Mouse (Mus musculus) megakaryocyte progenitor cell, adult 5-6 weeks (primary cell): ENCODE measurements around the gene Serinc5. TPM values are rescaled to one million over a fixed set of nuclear protein-coding genes. Genes with fewer than 3 reads are reported as not detected.
"Not testable (repeated sequence)": the region's sequence is repeated elsewhere in the genome, so short reads cannot be mapped to it uniquely, and the experiment has no call there.

Experiments used
- ATAC-seq: replicated peaks from 2 replicates; pipeline ENCODE4 v1.8.0; 2016; ENCODE audit warnings: mild to moderate bottlenecking, moderate TSS enrichment, inconsistent platforms; ENCODE audit not compliant: poor library complexity
- total RNA-seq, 2 experiments: library from RNA; stranded (forward) in 1 of 2; stranded (reverse) in 1 of 2; fragments of 157-497, 149-512 nt in 1 of 2; fragments of 200-1000 nt in 1 of 2; gene quantifications; 2 replicates each; pipeline versions ENCODE4 v1.2.3 to v1.2.4; 2015 to 2017

Gene Serinc5
- total RNA-seq, 2 experiments from 2014 or later = 5.9 to 9.1 TPM

DNA sequence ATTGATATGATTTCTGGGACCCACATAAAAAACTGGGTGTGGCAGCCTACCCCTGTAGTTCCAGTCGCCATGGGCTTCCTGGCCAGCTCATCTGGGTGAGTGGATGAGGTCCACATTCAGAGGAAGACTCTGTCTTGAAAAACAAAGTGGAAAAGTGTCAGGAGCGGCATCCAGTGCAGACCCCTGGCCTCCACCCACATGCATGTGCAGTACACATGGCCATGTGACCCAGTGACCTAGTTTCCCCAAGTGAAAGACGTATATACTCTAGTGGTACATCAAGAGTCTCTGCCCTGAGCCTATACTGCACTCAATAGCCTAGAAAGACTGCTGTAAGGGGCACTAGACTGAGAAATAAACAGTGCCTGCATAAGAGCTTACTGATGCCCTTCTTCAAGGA, 48.7 kb downstream of the Serinc5 start:
- no peak for ATAC-seq

DNA sequence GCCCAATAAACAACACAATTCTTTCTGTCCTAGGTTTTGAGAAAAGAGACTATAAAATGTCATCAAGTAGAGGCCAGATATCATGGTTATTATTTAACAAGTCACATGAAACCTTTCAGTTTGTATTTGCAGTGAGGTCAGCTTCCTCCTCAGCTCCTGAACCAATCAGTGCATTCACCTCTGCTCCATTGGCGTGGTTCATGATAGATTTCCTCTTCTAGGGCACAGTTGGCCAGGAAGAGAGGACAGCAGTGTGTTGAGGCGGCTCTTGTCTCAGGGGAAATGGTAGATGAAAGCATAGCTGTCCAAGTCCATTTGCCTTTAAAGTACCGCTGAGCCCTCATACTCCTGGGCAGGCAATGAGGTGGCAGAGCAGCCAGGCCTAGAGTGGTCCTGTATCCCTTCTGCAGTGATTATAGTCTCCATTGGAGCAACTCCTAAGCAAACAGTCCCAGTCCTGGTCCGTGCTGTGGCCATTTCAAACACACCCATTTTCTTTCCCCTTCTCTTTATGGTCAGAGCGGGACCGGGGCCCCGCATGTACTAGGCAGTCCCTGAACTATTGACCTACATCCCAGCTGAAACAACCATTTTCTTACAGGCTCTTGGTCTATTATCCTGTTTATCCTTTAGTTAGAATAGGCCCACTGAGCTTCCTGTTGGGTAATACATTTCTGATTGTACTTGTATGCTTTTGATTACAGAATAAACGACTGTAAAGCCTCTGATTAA, 51.8 kb downstream of the Serinc5 start:
- ATAC-seq = no peak

DNA sequence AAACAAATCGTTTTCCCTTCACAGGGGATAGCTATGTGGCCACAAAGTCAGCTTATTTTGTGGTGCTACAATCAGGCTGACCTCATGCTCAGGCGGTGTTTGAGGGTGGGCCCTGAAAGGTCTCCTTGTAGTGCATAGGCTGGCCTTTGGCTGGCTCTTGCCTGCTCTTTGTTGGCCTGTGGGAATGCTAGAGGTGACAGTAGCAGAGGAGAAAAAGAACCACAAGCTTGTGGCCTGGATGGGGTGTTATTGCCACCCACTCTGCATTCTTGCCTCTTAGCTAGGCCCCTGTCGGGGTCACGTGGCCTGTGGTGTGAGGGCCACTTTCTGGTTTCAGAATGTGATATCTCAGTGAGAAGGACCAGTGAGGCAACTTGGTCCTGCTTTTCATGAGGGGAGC, 54.1 kb downstream of the Serinc5 start:
- ATAC-seq = no peak

DNA sequence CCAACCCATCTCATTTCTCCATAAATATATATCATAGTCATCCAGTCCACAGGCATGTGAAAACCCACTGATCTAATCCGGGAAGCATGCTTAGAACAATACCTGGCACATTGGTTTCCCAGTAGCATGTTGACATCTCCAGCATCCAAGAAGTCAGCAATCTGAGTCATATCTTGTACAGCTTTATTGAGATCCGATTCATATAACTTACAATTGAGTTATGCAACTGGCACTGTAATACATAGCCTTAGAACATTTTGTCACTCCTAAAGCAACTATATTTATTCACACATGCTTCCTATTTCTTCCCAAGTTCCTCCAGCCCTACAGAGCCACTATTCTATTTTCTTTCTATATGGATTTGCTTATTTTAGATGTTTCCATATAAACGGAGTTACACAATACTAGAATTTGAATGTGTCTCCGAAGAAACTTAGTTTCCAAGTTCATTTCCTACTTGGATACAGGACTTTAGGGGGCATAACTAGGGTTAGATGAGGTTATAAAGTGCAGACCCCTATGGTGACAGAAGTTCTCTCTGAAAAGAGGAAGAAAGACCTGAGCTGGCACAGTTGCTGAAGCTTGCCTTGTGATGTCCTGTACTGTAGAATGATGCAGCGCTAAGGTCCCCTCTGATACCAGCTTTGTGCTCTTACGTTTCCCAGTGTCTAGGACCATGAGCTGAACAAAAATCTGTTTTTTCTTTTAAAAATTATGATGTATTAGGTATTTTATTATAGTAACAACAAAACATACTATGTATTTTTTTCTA, 57.5 kb downstream of the Serinc5 start:
- ATAC-seq = peak; percentile 42; the same call in 1 of the 2 replicates

DNA sequence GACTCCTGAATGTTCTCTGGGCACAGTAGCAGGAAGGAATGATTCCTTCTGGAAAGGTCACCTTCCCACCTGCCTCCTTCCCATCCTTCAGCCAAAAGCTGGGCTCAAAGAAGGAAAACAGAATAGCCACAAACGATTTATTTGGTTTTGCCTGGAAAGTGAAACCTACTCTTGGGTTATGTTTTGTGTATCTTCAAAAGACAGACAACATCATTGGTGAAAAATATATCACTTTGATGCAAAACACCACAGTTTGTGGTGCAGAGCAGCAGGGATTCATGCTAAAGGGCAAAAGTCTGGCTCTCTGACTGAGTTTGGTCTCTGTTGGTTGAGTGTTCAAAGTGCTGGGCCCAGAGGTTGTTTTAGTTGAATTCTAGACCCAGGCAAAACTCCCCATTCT, 60.8 kb downstream of the Serinc5 start:
- no peak for ATAC-seq

DNA sequence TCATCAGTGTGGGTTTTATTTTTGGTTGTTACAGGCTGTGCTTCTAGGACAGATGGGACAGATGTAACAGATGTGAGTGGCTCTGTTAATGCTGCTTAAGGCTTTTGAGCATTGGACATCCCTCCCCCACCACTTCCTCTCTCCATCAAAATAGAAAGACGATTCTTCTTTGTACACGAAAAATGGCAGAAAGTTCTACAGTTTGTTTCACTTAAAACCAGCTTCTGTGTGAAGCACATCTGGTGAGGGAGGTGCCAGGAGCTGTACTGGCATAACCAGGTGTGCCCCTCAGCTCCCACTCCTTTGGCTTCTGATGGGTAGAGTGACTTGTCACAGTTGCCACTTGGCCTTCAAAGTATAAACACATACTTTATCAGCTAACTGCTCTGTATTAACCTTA, 63.8 kb downstream of the Serinc5 start:
- no peak for ATAC-seq

DNA sequence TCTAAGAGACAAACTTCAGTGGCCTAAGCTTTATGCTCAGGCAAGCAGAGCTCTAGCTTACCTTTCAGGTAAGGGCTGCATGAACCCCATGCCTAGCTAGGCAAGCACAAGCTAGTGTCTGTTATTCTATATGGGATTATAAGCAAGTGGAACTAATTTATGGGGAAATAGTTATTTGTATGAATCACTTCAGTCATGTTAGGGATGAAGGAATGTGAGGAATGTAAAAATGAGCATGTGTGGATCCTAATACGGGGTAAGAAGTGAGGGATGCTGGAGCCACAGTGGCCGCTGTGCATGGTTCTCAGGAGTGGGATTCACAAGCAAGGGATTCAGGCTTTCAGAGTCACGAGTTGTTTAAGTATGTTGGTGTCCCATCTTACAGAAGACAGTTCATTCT, 64.4 kb downstream of the Serinc5 start:
- no peak for ATAC-seq

DNA sequence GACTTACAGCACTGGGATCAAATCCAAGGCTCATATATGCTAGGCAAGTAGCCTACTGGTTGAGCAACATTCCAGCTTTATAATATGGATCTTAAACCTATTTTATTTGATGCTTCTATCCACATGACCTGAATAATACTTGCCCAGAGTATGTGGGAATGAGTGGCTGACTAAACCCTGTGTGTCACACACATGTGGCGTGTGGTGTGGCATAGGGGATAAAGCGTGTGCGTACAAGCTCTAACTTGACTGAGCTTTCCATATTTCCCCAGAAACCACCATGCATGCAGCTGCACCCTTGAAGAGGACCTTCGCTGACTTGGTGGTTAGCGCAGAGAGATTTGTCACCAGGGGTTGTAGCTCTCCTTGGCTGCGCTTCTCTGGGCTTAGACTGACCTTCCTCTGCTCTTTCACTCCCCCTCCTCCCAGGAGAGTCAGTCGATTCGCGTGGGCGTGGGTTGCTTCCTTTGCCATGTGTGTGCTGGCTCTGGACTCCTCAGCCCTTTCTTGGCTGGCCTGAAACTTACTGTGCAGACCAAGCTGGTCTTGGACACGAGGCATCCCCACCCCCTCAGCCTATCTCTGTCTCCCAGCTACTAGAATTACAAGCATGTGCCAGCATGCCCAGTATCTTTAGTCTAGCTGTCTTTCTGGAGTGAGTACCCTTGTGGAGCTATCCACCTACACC, 65.2 kb downstream of the Serinc5 start:
- peak; percentile 42; the same call in 1 of the 2 replicates for ATAC-seq

DNA sequence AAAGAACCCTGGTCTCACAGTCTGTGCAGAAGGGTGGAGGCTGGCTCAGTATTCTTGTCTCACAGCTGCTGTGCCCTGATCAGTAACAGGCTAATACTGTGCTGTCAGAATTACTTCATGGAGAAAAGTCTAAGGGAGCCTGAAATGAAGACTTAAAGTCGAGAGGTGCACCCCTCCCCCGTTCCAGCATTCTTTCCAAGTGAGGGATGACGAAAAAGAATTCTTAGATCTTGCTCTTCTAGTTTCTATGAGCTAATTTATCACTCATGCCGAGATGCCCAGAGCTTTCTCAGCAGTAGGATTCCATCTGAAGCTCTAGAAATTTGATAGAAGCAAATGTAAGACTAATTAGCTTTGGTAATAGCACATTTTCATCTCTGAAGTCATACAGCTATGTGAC, 66.8 kb downstream of the Serinc5 start:
- no peak for ATAC-seq

DNA sequence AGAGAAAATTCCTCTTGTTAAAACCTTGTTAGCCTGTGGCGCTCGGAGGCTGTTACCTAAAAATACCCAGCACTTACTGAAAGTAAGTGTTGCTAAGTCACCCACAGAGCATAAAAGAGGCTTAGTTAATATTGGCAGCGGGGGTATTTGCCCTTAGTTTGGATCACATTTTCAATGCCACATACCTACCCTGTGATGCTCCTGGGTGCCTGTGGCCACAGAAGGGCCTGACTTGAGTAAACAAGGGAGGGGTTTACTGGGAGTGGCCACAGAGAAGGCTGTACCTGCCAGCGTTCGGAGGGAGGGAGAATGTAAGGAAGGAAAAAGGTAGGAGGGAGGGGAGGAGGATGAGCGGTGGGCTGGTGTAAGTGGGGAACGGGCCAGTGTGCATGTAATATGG, 68.8 kb downstream of the Serinc5 start:
- ATAC-seq = no peak

DNA sequence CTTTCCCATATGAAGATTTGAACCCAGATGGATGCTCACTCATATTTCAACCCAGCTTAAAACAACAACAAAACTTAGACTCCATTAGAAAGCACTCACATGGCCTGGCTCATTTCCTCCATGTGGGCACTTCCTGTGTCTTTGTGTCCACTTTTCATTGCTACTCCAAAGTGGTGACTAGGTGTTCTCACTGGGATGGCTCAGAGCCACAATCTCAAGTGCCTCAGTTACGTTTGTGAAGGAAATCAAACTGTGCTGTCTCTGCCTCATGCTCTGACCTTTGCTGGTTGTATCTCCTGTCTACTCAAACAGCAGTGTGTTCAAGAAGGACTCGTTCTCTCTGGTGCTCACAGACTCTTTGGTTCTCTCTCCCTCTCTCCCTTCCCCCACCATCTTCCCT, 70.7 kb downstream of the Serinc5 start:
- ATAC-seq = no peak

DNA sequence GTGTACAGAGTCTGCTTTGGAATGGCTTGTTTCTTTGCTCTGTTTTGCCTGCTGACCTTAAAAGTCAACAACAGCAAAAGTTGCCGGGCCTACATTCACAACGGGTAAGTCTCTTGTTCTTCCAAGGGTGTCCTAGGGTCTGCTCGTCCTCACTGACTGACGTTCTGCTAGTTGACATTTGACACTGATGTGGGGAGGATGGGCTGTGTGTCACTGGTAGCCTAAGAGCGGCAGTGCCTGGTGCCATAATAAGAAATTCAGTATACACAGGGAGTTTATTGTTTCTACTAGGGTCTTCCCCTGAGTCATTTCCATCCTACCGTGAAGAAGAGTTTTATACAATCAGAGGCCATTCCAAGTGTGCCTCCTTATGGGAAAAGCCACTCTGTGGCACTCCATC, 71.9 kb downstream of the Serinc5 start:
- no peak for ATAC-seq

DNA sequence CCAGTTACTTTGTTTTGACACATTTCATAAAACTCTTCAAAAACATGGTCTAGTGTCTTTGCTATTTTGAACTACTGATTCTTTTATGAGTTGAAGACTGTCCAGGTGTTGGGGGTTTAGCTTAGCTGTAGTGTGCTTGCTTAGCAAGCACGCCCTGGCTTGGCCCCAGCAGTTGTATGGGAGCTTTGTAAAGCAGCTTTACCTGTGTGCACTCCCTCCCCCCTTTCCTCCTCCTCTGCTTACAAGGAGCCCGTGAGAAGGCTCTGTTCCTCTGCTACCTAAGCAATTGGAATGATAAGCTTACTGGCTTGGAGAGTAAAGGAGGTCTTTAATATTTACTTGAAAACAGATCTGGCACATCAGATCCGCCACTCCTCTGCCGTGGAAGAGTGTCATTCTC, 72.6 kb downstream of the Serinc5 start:
- ATAC-seq = no peak

DNA sequence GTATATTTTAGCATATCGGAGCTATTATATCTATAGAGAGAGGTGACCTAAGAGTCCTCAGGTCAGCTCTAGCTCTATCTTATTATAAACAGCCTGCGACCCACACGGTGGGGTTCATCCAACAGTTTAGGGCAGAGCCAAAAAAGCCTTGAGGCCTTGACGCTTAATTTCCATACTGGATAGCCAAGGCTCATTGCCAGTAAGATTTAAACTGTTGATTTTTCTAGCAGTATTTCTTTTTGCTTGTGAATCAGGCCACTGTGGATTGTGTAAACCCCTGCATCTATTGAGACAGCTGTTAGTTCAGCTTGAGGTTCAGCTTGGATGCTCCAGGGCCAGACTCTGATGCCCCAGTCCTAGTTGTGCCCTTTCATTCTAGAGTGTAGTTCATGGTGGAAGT, 73.4 kb downstream of the Serinc5 start:
- no peak for ATAC-seq

DNA sequence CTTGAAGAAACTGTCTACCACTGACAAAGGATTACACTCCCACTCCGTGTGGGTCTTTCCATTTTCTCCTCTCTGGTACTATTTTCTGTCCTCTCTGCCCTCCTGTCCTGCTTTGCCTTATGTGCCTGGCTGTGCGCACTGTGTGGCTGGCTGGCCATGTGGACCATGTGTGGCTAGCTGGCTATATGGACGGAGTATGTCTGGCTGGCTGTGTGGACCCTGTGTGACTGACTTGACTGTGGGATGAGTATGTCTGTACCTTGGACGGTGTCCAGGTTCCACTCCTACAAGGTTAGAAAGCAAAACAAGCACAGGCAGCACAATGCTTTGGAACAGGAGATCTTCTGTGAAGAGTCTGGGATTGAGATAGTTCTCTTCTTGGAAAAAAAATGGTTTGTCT, 74.4 kb downstream of the Serinc5 start:
- no peak for ATAC-seq

DNA sequence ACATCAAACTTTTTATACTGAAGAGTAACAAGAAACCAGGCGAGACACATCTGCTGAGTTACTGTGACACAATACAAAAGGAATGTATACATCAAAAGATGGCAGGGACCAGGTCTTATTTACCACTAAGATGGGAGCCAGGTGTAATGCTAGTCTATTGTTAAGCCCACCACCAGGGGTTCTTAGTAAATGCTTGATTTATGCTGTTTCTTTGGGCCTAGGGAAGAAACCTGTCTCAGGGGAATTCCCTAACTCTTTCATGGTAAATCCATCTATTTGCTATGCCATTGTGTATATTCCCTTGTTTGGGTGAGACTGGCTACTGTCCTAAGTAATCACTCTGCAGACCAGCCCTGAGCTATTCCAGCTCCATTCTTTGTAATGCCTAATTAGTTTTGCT, 76.3 kb downstream of the Serinc5 start:
- not testable (repeated sequence) for ATAC-seq

DNA sequence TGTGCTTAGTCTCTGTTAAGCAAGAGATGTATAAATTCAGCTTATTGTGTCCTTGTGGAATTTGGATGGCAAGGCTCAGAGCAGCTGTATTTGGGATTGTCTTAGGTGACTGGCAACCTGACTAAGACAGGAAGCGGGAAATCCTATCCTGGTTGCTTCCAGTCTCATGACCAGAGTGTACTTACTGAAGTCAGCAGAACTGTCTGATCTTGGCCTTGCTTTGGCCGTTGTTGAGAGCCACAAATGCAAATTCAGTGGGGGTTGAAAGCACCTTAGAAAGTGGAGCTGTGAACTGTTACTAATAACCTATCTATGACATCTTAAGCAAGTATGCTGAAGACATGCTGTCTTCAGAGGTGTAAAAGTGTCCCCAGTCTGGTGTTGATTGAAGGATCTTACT, 78.2 kb downstream of the Serinc5 start:
- ATAC-seq = no peak

DNA sequence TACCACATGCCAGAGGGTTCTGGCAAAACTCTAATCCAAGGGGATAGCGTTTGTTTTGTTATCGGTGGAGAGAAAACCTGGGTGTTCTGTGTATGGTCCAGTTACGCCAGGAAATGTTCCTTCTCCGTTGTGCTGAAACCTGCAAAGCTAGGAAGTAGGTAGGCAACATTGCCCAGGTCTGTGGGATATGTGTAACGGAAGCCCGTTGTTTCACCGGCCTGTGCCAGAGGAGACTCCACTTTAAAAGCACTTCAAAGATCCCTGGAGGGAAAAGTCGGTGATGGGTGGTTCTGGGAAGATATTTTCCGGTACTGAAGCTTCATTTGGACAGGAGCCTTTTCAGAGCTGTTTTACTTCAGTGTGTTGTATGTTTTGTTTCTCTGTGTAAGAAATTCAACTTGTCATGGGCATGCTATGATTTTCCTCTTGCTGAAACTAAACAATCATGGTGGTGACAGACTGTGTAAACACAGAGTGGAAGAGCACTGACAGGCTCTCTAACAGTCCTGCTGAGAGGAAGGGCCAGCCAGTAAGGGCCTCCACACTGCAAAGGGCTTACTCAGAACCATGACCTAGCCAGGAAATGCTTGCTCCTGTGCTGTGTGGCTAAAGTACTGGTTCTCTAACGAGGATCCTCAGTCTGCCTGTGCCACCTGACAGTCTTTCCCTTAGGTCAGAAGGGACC, 83.1 kb downstream of the Serinc5 start:
- no peak for ATAC-seq

DNA sequence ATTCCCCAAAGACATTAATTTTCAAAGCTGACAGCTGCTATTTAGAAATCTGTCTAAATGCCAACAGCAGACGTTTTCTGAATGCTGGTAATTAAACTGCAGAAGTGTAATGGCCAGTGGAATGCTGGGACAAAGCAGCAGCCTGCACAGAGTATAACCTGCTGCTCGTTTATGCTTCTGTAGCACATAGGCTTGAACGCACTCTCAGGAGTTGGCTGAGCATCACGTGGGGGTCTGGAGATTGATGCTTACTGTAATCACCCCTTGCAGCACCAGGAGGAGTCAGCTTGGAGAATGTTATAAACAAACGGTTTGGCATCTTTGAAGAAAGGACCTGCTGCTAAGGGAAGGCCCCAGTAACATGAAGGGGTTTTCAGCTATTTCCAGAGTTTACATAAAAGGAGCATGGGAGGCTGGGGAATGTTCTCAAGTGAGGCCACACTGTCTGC, 85.6 kb downstream of the Serinc5 start:
- ATAC-seq = no peak

DNA sequence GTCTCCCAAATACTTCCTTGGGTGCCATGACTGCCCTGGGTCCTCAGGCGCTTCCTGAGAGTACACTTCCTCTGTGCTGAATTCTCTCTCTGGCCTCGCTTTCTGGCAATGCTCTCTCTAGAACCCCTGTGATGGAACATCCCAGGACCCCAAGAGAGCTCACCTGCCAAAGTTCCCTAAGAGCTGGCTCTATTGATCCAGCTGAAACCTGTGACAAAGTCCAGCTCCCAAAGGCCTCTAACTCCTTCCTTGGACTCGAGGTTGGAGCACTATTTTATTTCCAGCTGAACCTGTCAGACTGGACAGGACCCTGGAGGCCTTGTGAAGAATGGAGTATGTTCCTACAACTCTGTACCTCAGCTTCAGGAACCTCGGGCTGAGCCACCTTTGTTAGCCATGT, 86.2 kb downstream of the Serinc5 start:
- no peak for ATAC-seq

DNA sequence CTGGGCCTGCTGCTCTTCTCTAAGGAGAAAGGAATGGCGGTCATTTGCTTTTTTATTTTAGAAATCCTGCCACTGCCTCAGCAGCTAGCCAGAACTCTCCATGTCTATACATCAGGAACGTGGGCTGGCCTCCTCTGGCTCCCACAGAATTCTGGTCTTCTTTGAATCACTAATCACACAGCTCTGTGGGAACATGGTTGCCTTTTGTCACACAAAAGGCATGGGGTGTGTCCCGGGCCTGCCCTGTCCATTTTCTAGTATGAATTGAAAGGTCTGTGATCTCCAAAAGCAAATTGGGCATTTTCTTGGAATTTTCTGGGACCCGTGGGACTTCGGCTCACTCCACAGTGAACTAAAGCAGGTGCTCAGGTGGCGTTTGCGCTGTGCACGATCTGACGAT, 87.9 kb downstream of the Serinc5 start:
- ATAC-seq = no peak
